Mouse (Mus musculus) layer of hippocampus, adult 8-10 months (tissue): Measurements from ENCODE around the gene Spock1. TPM values are rescaled to one million over a fixed set of nuclear protein-coding genes. Genes with fewer than 3 reads are reported as not detected.
"Not testable (repeated sequence)": the region's sequence is repeated elsewhere in the genome, so short reads cannot be mapped to it uniquely, and the experiment has no call there.

ENCODE experiments used
- DNase-seq, 2 experiments: peaks; one replicate each; pipeline ENCODE4 v3.0.0; 2022; ENCODE audit warnings: low spot score in 2 of 2
- total RNA-seq, 4 experiments: library from RNA; stranded (reverse); gene quantifications; 2 replicates each; pipeline ENCODE4 v1.2.4; 2022

Gene Spock1
- total RNA-seq, 4 experiments from 2014 or later: 180 to 224 (median 201) TPM

GRCm38 (mm10) chr13:57604437-57604836, 303.7 kb downstream of the Spock1 start:
- no peak for DNase-seq

- DNase-seq: no peak
Observed at GRCm38 (mm10) chr13:57603226-57603625, 304.9 kb downstream of the Spock1 start.

- DNase-seq: no peak
Observed at GRCm38 (mm10) chr13:57595761-57596051, 312.4 kb downstream of the Spock1 start.

- DNase-seq: peak; percentile 48 to 53
Observed at GRCm38 (mm10) chr13:57595032-57595760, 312.9 kb downstream of the Spock1 start.

GRCm38 (mm10) chr13:57589338-57589914, 318.7 kb downstream of the Spock1 start:
- not testable (repeated sequence) for DNase-seq

DNA sequence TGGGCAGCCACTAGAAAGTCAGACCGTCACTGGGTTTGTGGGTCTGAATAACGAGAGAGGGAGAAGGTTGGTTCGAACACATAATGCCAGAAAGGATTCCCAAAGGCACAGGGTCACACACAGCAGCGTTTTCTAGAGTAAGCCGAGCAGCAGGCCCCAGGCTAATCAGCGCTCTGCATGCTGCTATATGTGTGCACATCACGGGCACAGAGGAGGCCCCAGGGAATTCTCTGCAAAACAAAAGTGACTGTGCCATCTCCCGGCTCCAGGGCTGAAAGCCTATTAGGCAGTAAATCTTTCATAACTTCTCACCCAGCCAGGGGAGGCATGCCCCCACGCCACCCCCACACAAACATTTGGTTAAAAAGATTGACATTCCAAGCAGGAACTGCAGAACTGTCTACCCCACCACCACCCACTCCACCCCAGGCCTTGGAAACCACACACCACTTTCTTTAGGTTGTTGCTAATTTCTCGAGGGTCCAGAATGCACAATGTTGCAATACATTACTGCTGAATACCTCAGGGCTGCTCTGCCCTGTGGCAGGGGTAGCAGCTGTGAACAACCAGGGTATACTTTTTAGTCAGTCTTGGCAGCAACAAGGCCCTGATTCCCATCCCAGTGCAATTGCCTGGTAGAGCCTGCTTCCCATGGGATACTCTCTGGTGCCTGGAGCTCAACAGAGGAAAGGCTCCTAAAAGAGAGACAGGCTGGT, 319.4 kb downstream of the Spock1 start:
- DNase-seq: peak; percentile 28 to 31

GRCm38 (mm10) chr13:57585131-57585530, 323.0 kb downstream of the Spock1 start:
- no peak for DNase-seq

DNA sequence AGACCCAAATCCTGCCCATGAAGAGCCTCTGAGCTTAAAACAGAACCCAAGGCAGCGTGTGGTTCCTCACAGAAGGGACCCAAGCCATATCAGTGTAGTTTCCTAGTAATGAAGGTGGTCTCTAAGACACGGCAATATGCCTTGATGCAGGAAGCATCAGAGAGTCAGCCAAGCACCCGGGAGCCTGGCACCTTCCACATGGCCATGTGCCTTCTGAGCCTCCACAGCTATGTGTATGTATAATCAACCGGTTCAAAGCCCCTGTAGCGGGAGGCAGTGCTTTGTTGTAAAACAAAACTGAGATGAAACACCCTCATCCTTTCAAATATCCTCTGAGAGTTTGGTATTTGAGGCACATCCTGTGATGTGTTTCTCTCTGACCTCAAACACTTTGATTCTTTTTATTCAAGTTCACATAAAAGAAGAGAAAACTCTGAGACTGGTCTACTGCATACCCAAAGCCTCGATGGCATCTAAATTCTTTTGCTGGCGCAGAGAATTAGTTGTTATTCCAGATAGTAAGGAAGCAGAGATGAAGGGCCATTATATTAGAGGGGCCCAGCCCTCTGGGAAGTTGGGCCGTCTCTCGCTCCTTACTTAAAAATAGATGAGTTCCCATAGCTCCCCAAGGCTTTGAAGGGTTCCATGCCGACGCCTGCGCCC, 325.7 kb downstream of the Spock1 start:
- no peak for DNase-seq

- no peak for DNase-seq
Observed at GRCm38 (mm10) chr13:57577541-57578244, 330.4 kb downstream of the Spock1 start.

- no peak for DNase-seq
Observed at GRCm38 (mm10) chr13:57573501-57573900, 334.6 kb downstream of the Spock1 start.

DNA sequence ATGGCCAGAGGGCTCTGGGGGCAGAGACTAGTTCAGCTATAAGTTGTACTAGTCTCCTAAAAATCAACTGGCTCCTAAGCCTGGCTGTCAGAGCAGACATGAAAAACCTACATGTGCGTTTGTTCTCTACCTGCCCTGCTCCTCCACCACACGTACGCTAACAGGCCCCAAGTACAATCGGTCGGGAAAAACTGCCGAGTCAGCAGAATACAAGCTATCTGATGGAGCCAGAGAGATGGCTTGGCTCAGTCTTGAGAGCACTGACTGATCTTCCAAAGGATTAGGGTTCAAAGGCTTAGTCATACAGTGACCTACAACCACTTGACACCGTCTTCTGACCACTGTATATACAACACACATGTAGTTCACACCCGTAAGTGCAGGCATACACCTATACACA, 339.7 kb downstream of the Spock1 start:
- DNase-seq: no peak

DNA sequence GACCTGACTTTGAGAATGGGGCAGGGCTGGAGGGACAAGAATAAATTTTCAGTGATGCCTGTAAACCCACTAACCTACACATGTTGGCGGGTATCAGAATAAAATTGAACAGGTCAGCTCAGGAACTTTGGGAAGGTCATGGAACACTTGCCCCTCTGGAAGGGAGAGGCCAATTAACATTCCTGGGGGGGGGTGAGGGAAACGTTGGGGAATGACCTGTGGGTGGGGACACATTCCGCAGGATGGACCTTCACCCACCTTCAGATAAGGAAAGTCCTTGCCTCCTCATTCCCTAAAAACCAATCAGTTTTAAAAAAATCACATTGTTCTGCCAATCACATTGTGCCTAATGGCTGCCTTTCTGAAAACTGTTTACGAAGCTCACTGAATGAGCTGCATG, 352.9 kb downstream of the Spock1 start:
- no peak for DNase-seq

GRCm38 (mm10) chr13:57549743-57550142, 358.4 kb downstream of the Spock1 start:
- DNase-seq: no peak

DNA sequence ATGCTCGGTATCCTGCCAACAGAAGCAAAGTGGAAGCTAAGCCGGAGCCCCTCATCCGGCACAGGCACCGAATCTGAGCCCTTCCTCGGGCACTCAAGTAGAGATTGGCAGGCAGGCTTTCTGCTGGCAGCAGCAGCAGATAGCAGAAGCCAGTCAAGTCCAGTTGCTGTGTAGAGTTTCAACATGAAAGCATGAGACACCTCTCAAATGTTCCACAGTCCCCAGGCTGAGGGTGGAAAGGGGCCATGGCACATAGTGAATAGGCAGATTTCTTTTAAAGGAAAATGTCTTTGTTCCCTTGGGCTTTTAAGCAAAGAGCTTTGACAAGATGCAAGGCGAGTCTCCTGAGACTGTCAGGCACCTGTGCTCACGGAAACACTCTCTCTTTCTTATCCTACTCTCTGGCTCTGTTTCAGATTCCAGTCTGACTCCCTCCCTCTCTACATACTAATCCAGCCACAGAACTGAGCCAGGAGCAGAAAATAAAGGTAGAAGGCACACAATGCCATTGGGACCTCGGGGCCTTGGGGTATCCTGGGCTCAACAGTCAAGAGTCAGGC, 371.1 kb downstream of the Spock1 start:
- DNase-seq: no peak

- no peak for DNase-seq
Observed at GRCm38 (mm10) chr13:57534325-57534724, 373.8 kb downstream of the Spock1 start.

DNA sequence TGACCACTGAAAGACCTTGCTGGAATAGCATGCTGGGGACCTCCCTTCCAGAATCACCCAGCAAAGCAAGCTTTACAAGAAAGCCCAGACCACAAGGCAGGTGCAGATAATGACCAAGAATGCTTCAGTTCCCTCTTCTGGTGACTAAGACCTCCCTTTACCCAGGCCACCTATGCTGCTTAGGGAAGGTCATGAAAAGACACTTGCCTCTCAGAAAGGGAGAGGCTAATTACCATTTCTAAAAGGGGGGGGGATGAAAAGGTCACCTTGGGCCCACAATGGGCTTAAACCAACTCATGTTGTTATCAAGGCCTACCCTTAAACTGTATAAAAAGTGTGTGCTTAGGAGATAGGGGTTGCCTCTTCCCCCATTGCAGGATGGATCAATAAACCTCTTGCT, 382.2 kb downstream of the Spock1 start:
- DNase-seq: no peak

DNA sequence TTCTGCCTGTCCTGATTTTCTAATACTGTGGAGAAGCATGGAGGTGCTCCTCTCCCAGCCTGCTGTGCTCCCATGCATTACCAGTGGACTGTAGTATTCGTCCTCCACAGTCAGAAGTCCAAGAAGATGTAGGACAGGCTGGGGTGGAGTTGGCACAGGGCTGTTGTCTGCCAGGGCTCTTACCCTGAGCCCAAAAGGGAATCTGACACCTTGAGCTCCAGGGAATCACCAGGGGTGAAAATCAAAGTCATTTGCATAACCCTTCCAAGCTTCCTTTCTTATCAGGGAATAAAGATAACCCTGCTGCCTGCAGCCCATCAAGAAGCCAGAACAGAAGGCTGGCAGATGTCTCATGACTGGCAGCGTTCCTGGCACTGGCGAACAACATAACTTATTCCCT, 383.6 kb downstream of the Spock1 start:
- no peak for DNase-seq

DNA sequence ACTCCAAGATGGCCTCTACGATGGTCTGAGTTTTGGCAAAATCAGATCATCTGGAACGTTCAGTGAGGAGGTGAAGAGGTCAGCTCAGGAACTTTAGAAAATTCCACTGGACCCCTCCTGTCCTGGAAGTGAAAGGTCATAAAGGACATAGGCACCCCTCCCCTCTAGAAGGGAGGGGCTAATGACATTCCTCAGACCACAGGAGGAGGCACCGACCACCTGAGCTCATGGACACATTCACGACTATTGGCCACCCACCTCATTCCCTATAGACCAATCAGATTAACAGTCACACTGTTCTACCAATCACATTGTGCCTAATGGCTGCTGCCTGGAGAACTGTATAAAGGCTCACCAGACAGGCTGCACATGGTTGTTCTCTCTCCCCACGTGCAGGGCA, 384.8 kb downstream of the Spock1 start:
- no peak for DNase-seq

DNA sequence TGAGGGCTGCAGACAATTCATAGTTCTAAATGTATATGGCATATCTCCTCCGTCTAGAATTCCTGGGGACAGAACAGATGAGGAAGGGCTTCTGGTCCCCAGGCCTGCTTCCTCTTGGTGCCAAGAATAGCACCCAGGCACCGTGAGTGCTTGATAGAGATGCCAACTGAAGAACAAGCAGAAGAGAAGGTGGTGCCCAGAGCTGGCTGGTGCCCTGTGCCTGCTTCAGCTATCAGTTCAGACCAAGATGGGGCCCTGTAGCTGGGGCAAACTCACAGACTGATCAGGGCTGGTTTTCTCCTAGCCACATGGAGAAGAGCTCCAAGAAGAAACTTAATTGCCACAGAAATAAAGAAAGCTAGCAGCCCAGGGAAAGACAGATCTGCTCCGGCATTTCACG, 385.8 kb downstream of the Spock1 start:
- DNase-seq: no peak

- DNase-seq: no peak
Observed at GRCm38 (mm10) chr13:57521152-57521551, 387.0 kb downstream of the Spock1 start.

- DNase-seq: no peak
Observed at GRCm38 (mm10) chr13:57519790-57520189, 388.3 kb downstream of the Spock1 start.
